In genomic region chr9:35592903-35593302, GRCm38 (mm10) we compare ENCODE assay signal across 9 mouse cellular contexts. TPM values are rescaled to one million over a fixed set of nuclear protein-coding genes. Genes with fewer than 3 reads are reported as not detected.
DNase-seq lines count a peak whose midpoint lies in the region; ATAC-seq and TF ChIP-seq lines count a peak whose summit lies in the region.
"Had no signal": no experiment of that assay in that cellular context is flagged by ENCODE, and none has a peak within 500 bp of the region (broad histone marks: within the 10 kb centered on the region; RNA-seq: fewer than 3 reads in every experiment).

No protein-coding gene starts in this region.

- in situ Hi-C loops in Patski (cut with MboI; ENCODE audit: low pct_unique_long_range_greater_than_20kb), result loop anchor here (10.0 kb wide), 2 partner anchors 112 to 1092 kb away; no protein-coding TSS in a partner anchor

- H3K4me1 ChIP-seq in kidney, postnatal 0 days (replicated peaks; ENCODE audit: insufficient read depth, low read length), result no peaks in the 10 kb centered on the region

- peak; percentile 78 for TF ChIP-seq CTCF in Patski (IDR thresholded peaks at IDR 0.05)
- peak; percentile 81 for TF ChIP-seq CTCF in kidney, postnatal 0 days (IDR thresholded peaks at IDR 0.05; ENCODE audit: low read depth)

- peaks cover 12% of the 10 kb centered on the region for H3K27me3 ChIP-seq in Patski
- no peaks in the 10 kb centered on the region for H3K27me3 ChIP-seq in kidney, postnatal 0 days (ENCODE audit: insufficient read depth, low read length)

- peak; percentile 30 for DNase-seq in heart, postnatal 4 days
- no peak for DNase-seq in heart, postnatal 25 days (ENCODE audit: low spot score)
- DNase-seq in 3T3-L1 (ENCODE audit: low read depth, low spot score) (peak; percentile 73), Patski (ENCODE audit: low read depth, low spot score) (no peak)
- DNase-seq in kidney, postnatal 0 days (ENCODE audit: low spot score), result peak; percentile 76
- no peak for DNase-seq in ovary, postnatal 14 days (ENCODE audit: low spot score)
- DNase-seq in thymus, postnatal 14 days, result no peak
- DNase-seq in adrenal gland, adult 18-20 months (ENCODE audit: low spot score in 2 of 2), result no peak

- H3K27ac ChIP-seq in kidney, postnatal 0 days, result no peak overlapping the region

- H3K9me3 ChIP-seq in kidney, postnatal 0 days (replicated peaks; ENCODE audit: low read length), result no peaks in the 10 kb centered on the region

- H3K4me3 ChIP-seq in kidney, postnatal 0 days (replicated peaks; ENCODE audit: low read depth, low read length), result no peak overlapping the region

- H3K9ac ChIP-seq in kidney, postnatal 0 days (ENCODE audit: low read depth, low read length), result no peak overlapping the region

- ATAC-seq in Patski, result peak; percentile 76
- ATAC-seq in kidney, postnatal 0 days (replicated peaks; ENCODE audit: low FRiP score, low read depth), result peak; percentile 61; the same call in 1 of the 2 replicates

- intact Hi-C loops in heart, postnatal 25 days (cut with DNase I), result loop anchor here (2.0 kb wide), 1 partner anchor 1094 kb away; no protein-coding TSS in a partner anchor

- H3K36me3 ChIP-seq in kidney, postnatal 0 days (ENCODE audit: insufficient read depth, low read length), result no peaks in the 10 kb centered on the region

- CTCF ChIA-PET in Patski (lab: Charles Lee), result interaction anchor here (0.6 to 1.0 kb wide), 2 partner anchors 22 to 1095 kb away, joined by 3 to 4 read pairs; no protein-coding TSS in a partner anchor

- no peak overlapping the region for H3K4me2 ChIP-seq in kidney, postnatal 0 days (ENCODE audit: low read length)

- POLR2A ChIA-PET in Patski (lab: Charles Lee), result interaction anchor here (0.6 kb wide), 1 partner anchor 260 kb away, joined by 5 read pairs; no protein-coding TSS in a partner anchor

- WGBS in kidney, postnatal 0 days, result 4% methylated on average over 2 of the region's 2 CpGs

RNA-seq across cellular contexts. Expression of gene Pate4, which starts 18.8 kb away (rescaled TPM):
- total RNA-seq in heart, postnatal 4 days (2021), result not detected
- total RNA-seq in heart, postnatal 25 days (2021), result not detected
- not detected for polyA plus RNA-seq in Patski (2021)
- polyA plus RNA-seq in kidney, postnatal 0 days (2015; fragmentation: Nextera tagmentation; extraction: Ambion mirVana), result not detected in 2 replicates
- total RNA-seq in adrenal gland, adult 18-20 months (2021), result not detected
- total RNA-seq: heart, postnatal 14 days had no signal

RNA-seq across cellular contexts. Expression of gene Hyls1, which starts 22.7 kb away (rescaled TPM):
- total RNA-seq in heart, postnatal 4 days (2021), result 1 to 10 TPM; 7.1 to 7.6 TPM
- total RNA-seq in heart, postnatal 25 days (2021), result 1 to 10 TPM; 2.2 to 2.6 TPM
- polyA plus RNA-seq in Patski (2021), result 11.0 TPM
- polyA plus RNA-seq in kidney, postnatal 0 days (2015; fragmentation: Nextera tagmentation; extraction: Ambion mirVana), result 7.6 and 8.1 TPM in 2 replicates
- 1 to 10 TPM; 2.7 to 3.1 TPM for total RNA-seq in adrenal gland, adult 18-20 months (2021)

RNA-seq across cellular contexts. Expression of gene Pate2, which starts 22.8 kb away (rescaled TPM):
- total RNA-seq in heart, postnatal 4 days (2021), result under 1 TPM; 0.14 to 0.32 TPM
- not detected for total RNA-seq in heart, postnatal 25 days (2021)
- polyA plus RNA-seq in Patski (2021), result 0.28 TPM
- polyA plus RNA-seq in kidney, postnatal 0 days (2015; fragmentation: Nextera tagmentation; extraction: Ambion mirVana), result 0.28 and 0.36 TPM in 2 replicates
- total RNA-seq in adrenal gland, adult 18-20 months (2021), result under 1 TPM; 0.30 to 0.38 TPM
- total RNA-seq: heart, postnatal 14 days had no signal

RNA-seq across cellular contexts. Expression of gene Pus3, which starts 34.5 kb away (rescaled TPM):
- total RNA-seq in heart, postnatal 4 days (2021), result 1 to 10 TPM; 8.9 to 9.3 TPM
- 1 to 10 TPM; 6.6 to 7.5 TPM for total RNA-seq in heart, postnatal 25 days (2021)
- polyA plus RNA-seq in Patski (2021), result 15.3 TPM
- 20.0 and 20.2 TPM in 2 replicates for polyA plus RNA-seq in kidney, postnatal 0 days (2015; fragmentation: Nextera tagmentation; extraction: Ambion mirVana)
- 10 to 100 TPM in 1 of 2 experiments, 1 to 10 TPM in 1; 9.5 to 13.0 TPM for total RNA-seq in adrenal gland, adult 18-20 months (2021)

RNA-seq across cellular contexts. Expression of gene Ddx25, which starts 34.6 kb away (rescaled TPM):
- under 1 TPM; 0.05 to 0.07 TPM for total RNA-seq in heart, postnatal 4 days (2021)
- not detected for total RNA-seq in heart, postnatal 25 days (2021)
- 1.3 TPM for polyA plus RNA-seq in Patski (2021)
- 0.96 and 0.97 TPM in 2 replicates for polyA plus RNA-seq in kidney, postnatal 0 days (2015; fragmentation: Nextera tagmentation; extraction: Ambion mirVana)
- 1 to 10 TPM; 1.0 to 1.1 TPM for total RNA-seq in adrenal gland, adult 18-20 months (2021)
- total RNA-seq: heart, postnatal 14 days had no signal

Comparison
In these comparisons a context has a peak if more than half of its experiments do, and no peak if none do; other contexts are left out.
1. DNase-seq: peak in heart, postnatal 4 days (single experiment), 3T3-L1 (single experiment) and kidney, postnatal 0 days (single experiment); none in heart, postnatal 25 days (single experiment), Patski (single experiment), ovary, postnatal 14 days (single experiment), thymus, postnatal 14 days (single experiment) and adrenal gland, adult 18-20 months (0 of 2).